Mouse (Mus musculus): ENCODE measurements around the gene Mrpl42. TPM values are rescaled to one million over a fixed set of nuclear protein-coding genes. Genes with fewer than 3 reads are reported as not detected.
"Not testable (repeated sequence)": the region's sequence is repeated elsewhere in the genome, so short reads cannot be mapped to it uniquely, and the experiment has no call there.

The Mrpl42 gene
- 10 to 100 TPM; 71.7 to 76.5 TPM for total RNA-seq (2021)

GRCm38 (mm10) chr10:95501463-95502081 lies at the start of gene Mrpl42:
Gene Mrpl42 (minus strand): TSS chr10:95501940.
- DNase-seq, result peak; percentile 79 to 83

DNA sequence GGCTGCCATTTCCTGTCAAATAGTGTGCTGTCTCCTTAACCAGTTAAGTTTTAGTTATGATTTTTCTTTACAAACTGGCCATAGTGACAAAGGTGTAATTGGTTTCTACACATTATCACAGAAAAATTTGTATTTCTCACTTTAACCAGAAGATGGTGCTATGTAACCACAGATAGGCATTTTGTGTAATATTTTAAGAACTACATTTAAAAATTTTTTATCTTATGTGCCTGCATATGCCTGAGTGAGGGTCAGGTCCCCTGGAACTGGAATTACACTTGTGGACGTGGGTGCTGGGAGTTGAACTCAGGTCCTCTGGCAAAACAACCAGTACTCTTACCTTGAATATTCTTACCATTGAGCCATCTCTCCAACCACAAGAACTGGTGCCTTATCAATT lies 48.8 kb upstream of the Mrpl42 start:
- DNase-seq, result no peak

DNA sequence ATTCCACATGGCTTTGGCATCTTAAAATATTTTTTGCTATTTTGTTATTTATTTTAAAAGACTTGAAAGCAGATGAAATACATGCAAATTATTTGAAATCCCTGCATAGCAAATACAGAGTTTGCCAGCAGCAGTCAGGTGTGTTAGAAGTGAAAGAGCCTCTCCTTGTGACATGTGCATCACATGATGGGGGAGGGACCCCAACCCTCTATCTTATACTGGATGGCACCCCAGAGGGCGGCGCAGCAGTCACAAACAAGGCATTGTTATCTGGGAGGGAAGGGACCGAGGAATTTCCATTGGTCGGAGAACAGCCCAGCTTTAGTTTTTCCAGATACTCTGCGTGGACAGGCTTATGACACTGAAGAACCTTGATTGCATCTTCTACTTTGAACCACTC lies 47.3 kb upstream of the Mrpl42 start:
- not testable (repeated sequence) for DNase-seq

GRCm38 (mm10) chr10:95548154-95548826 lies 46.5 kb upstream of the Mrpl42 start:
- DNase-seq, result no peak

DNA sequence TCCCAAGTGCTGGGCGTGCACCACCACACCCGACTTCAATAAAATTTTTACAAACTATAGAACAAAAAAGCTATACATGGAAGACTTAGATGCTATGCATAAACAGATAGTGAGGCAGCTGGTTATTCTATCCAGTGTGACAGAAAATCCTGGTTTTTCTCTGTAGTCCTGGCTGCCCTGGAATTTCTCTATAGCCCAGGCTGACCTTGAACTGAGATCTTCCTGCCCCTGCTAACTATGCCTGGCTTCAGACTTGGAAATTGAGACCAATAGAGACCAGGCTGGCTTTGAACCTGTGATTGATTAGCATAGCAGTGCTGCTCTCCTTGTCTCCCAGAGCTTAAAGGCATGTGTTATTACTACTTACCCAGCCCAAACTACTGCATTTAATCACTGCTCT lies 44.4 kb upstream of the Mrpl42 start:
- no peak for DNase-seq

- no peak for DNase-seq
Measured at GRCm38 (mm10) chr10:95545051-95545450, 43.3 kb upstream of the Mrpl42 start.

GRCm38 (mm10) chr10:95544651-95545050 lies 42.9 kb upstream of the Mrpl42 start:
- DNase-seq, result no peak

GRCm38 (mm10) chr10:95544004-95544403 lies 42.3 kb upstream of the Mrpl42 start:
- DNase-seq, result no peak

- no peak for DNase-seq
Measured at GRCm38 (mm10) chr10:95543377-95543776, 41.6 kb upstream of the Mrpl42 start.

- DNase-seq, result no peak
Measured at GRCm38 (mm10) chr10:95542916-95543315, 41.2 kb upstream of the Mrpl42 start.

DNA sequence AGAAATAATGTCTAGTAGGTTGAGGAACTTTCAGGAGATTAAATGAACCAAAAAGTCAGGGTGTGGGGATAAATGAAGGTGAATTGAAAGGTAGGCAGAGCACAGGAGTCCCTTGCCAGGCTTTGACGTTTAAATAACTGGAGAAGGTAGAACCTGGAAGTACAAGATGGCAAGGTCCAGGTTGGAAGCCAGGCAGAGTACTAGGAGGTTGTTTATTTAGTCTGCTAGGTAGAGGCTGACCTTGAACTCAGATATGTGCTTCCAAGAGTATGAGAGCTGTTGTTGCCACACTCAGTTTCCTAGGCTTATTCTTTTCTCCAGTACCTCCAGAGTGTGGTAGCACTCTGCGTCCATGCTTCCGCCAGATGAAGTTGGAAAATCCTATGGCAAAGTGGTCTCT lies 38.1 kb upstream of the Mrpl42 start:
- no peak for DNase-seq

DNA sequence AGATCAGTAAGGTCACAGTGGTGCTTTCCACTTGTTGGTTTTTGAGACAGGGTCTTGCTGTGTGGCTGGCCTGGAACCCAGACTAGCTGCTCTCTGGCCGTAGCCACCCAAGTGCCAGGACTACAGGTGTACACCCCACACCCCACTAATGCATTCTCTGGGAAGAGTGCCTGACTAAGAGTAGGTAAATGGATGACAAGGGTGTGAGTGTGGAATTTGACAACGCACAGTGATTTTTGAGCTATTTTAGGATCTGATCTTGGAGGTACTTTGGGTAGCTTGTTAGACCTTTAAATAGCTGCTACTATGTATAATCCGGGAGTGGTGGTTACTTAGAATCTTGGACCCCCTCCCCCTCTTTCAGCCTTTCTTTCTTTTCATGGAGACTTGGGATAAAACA lies 37.5 kb upstream of the Mrpl42 start:
- no peak for DNase-seq

DNA sequence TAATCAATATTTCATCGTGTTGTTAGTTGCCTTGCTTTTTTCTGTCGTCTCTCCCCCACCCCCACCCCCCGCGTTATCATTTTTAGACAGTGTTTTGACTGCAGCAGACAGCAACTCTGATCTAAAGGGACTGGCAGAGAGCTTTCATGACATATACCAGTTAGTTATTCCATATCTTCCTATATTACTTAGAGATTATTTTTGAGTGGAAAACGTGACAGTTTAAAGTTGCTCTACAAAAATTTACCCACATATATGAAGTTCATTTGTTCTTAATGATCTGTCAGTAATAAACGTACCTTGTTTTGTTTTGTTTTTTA lies 34.4 kb upstream of the Mrpl42 start:
- DNase-seq, result no peak

- no peak for DNase-seq
Measured at GRCm38 (mm10) chr10:95535399-95536221, 33.9 kb upstream of the Mrpl42 start.

GRCm38 (mm10) chr10:95533382-95533781 lies 31.6 kb upstream of the Mrpl42 start:
- DNase-seq, result no peak

DNA sequence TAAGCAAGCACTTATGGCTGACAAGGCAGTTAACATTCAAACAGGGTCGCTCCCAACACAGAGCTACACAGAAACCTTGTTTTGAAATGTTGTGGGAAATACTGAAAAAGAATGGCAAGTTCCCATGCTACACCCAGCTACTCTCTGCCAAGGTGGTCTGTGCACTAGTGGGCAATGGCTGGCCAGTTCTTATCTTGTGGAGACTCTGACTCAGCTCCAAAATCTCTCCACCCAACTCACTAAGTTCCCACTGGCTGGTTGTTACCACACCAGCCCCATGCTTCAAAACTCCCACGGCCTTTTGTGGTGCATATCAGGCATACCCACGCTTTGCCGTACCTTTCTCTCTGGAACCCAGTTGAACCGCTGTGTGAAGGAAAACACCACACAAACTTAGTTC lies 31.2 kb upstream of the Mrpl42 start:
- DNase-seq, result no peak

DNA sequence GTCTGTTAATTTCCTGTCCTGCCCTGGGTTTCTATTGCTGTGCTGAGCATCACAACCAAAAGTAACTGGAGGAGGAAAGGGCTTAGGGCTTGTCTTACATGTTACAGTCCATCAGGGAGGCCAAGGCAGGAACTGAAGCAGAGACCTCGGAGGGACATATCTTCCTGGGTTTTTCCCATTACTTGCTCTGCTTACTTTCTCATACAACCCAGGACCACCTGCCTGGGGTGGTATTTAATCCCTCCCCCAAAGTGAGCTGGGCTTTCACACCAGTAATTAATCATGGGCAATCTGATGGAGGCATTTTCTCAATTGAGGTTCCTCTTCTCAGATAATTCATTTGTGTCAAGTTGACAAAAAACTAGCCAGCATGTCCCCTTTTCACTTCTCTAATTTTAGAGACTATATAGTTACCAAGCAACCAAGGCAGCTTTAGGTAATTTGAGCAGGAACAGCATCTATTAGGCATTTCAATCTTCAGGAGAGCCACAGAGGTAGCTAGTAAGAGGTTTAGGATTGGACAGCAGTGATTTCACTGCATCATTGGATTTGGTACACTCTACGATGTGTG lies 28.9 kb upstream of the Mrpl42 start:
- DNase-seq, result no peak

- DNase-seq, result no peak
Measured at GRCm38 (mm10) chr10:95526495-95527122, 24.9 kb upstream of the Mrpl42 start.

GRCm38 (mm10) chr10:95525871-95526270 lies 24.1 kb upstream of the Mrpl42 start:
- DNase-seq, result no peak

- DNase-seq, result no peak
Measured at GRCm38 (mm10) chr10:95525037-95525675, 23.4 kb upstream of the Mrpl42 start.

GRCm38 (mm10) chr10:95517656-95518055 lies 15.9 kb upstream of the Mrpl42 start:
- no peak for DNase-seq

DNA sequence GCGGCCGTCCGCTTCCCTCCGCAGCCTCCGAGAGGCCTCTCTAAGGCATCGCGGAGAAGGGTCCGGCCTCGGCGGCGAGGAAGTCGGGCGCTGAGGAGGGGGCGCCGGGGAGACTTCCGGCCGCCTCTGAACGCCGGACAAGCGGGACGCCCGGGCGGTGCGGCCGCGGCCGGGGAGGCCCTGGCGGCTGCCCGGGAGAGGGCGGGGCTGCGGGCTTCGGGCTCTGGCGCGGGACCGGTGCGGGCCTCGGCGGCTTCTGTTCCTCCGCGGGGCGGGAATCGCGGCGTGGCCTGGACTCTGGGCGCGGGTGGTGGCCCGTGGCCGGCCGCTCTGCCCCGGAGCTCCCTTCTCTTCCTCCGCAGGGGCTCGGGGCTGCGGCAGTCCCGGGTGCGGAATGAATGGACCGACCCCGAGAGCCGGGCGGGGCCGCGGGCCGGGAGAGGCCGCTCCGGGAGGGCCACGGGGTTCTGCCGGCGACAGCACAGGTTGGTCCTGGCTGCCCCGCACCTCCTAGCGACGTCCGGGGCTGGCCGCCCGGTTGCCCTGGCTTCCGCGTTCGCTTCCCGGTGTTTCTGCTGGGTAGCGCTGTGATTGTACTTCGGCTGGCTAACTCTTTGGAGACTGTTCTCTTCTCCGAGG lies 13.7 kb upstream of the Mrpl42 start:
- no peak for DNase-seq
